Mouse (Mus musculus) CH12.LX (cell line): ENCODE measurements around the gene Inhbb. TPM values are rescaled to one million over a fixed set of nuclear protein-coding genes. Genes with fewer than 3 reads are reported as not detected.
A peak's percentile ranks its signal among the peaks of the same experiment; 100 is the strongest.

ENCODE experiments used
- DNase-seq: peaks from one replicate; pipeline ENCODE4 v3.0.0-alpha.2; 2013; ENCODE audit errors: extremely low read depth
- H3K27ac ChIP-seq: 2 replicates; pipeline ENCODE4 v1.5.1; 2012; ENCODE audit warnings: low read depth, mild to moderate bottlenecking, control low read depth, moderate library complexity; ENCODE audit not compliant: insufficient read depth
- H3K27me3 ChIP-seq: replicated peaks from 2 replicates; pipeline ENCODE3; 2012; ENCODE audit warnings: inconsistent platforms
- H3K36me3 ChIP-seq, 2 experiments: replicated peaks in 1 of 2; 2 replicates each; pipeline versions ENCODE3 to v1.6.1; 2012; ENCODE audit warnings: inconsistent platforms in 1 of 2, low read length in 1 of 2, mild to moderate bottlenecking in 1 of 2, mixed read lengths in 1 of 2, moderate library complexity in 1 of 2; ENCODE audit not compliant: control insufficient read depth in 1 of 2, insufficient read depth in 1 of 2
- H3K4me1 ChIP-seq, 2 experiments: 2 replicates each; pipeline ENCODE4 v1.6.1; 2012; ENCODE audit warnings: inconsistent platforms in 1 of 2, moderate library complexity in 1 of 2; ENCODE audit not compliant: insufficient read depth in 2 of 2, control insufficient read depth in 1 of 2
- H3K4me2 ChIP-seq: 2 replicates; pipeline ENCODE4 v1.6.1; 2012; ENCODE audit warnings: low read depth, mild to moderate bottlenecking, control low read depth; ENCODE audit not compliant: poor library complexity, insufficient read depth, severe bottlenecking
- H3K4me3 ChIP-seq, 3 experiments: fragments of 150-350 bp in 1 of 3; sonication (generic) in 1 of 3; replicated peaks in 1 of 3; 2 replicates each; pipeline versions ENCODE3 to v1.5.1; 2011 to 2012; ENCODE audit warnings: low read depth in 2 of 3, low read length in 2 of 3, mild to moderate bottlenecking in 2 of 3, moderate library complexity in 2 of 3, control low read depth in 1 of 3, improper control_type of control experiment in 1 of 3, inconsistent platforms in 1 of 3, mixed read lengths in 1 of 3; ENCODE audit not compliant: poor library complexity in 1 of 3
- H3K79me2 ChIP-seq: replicated peaks from 2 replicates; pipeline ENCODE4 v1.6.1; 2012; ENCODE audit warnings: mild to moderate bottlenecking, moderate library complexity; ENCODE audit not compliant: control insufficient read depth, poor library complexity, insufficient read depth, severe bottlenecking; ENCODE audit errors: extremely low read depth
- H3K9ac ChIP-seq: 2 replicates; pipeline ENCODE4 v1.6.1; 2012; ENCODE audit warnings: low read depth, mild to moderate bottlenecking, control low read depth, moderate library complexity; ENCODE audit not compliant: insufficient read depth
- H3K9me3 ChIP-seq: replicated peaks from 2 replicates; pipeline ENCODE3; 2012; ENCODE audit warnings: low read length, inconsistent platforms, mixed read lengths
- BHLHE40 ChIP-seq: IDR thresholded peaks from 2 replicates; pipeline ENCODE4 v1.6.1; 2011; ENCODE audit warnings: mild to moderate bottlenecking, low read depth, low read length, improper control_type of control experiment
- CHD2 ChIP-seq: IDR thresholded peaks from 2 replicates; pipeline ENCODE4 v1.6.1; 2011; ENCODE audit warnings: low read length, improper control_type of control experiment
- CTCF ChIP-seq, 2 experiments: IDR thresholded peaks in 1 of 2; conservative IDR thresholded peaks in 1 of 2; 2 replicates each; pipeline ENCODE4 v1.5.1; 2011 to 2012; ENCODE audit warnings: low read depth in 2 of 2, low read length in 2 of 2, improper control_type of control experiment in 1 of 2, inconsistent platforms in 1 of 2, mild to moderate bottlenecking in 1 of 2, moderate library complexity in 1 of 2
- EP300 ChIP-seq: IDR thresholded peaks from 2 replicates; pipeline ENCODE4 v1.6.1; 2011; ENCODE audit warnings: low read length, improper control_type of control experiment
- GABPA ChIP-seq: IDR thresholded peaks from 2 replicates; pipeline ENCODE4 v1.6.1; 2012; ENCODE audit warnings: low read depth, low read length, improper control_type of control experiment, inconsistent platforms; ENCODE audit not compliant: insufficient replicate concordance
- IRF4 ChIP-seq: IDR thresholded peaks from 2 replicates; pipeline ENCODE4 v1.6.1; 2014; ENCODE audit warnings: low read depth, mild to moderate bottlenecking, inconsistent platforms, low read length, improper control_type of control experiment
- JUND ChIP-seq: conservative IDR thresholded peaks from 2 replicates; pipeline ENCODE4 v1.6.1; 2011; ENCODE audit warnings: low read depth, low read length, improper control_type of control experiment
- MAX ChIP-seq: IDR thresholded peaks from 2 replicates; pipeline ENCODE4 v1.6.1; 2011; ENCODE audit warnings: low read length, improper control_type of control experiment
- MAZ ChIP-seq: IDR thresholded peaks from 2 replicates; pipeline ENCODE4 v1.6.1; 2012; ENCODE audit warnings: low read depth, mild to moderate bottlenecking, inconsistent platforms, low read length, improper control_type of control experiment, moderate library complexity
- MEF2A ChIP-seq: IDR thresholded peaks from 2 replicates; pipeline ENCODE4 v1.6.1; 2014; ENCODE audit warnings: low read depth, mild to moderate bottlenecking, inconsistent platforms, low read length, improper control_type of control experiment, borderline replicate concordance
- MXI1 ChIP-seq: IDR thresholded peaks from 2 replicates; pipeline ENCODE4 v1.6.1; 2011; ENCODE audit warnings: mild to moderate bottlenecking, low read depth, low read length, improper control_type of control experiment
- MYC ChIP-seq: IDR thresholded peaks from 2 replicates; pipeline ENCODE4 v1.6.1; 2011; ENCODE audit warnings: low read depth, mild to moderate bottlenecking, improper control_type of control experiment, low read length
- RAD21 ChIP-seq: IDR thresholded peaks from 2 replicates; pipeline ENCODE4 v1.6.1; 2011; ENCODE audit warnings: low read depth, mild to moderate bottlenecking, low read length, improper control_type of control experiment, moderate library complexity
- SIN3A ChIP-seq: IDR thresholded peaks from 2 replicates; pipeline ENCODE4 v1.6.1; 2012; ENCODE audit warnings: low read length, improper control_type of control experiment, inconsistent platforms
- TCF12 ChIP-seq: IDR thresholded peaks from 2 replicates; pipeline ENCODE4 v1.6.1; 2014; ENCODE audit warnings: low read depth, mild to moderate bottlenecking, inconsistent platforms, low read length, improper control_type of control experiment
- ZC3H11A ChIP-seq: IDR thresholded peaks from 2 replicates; pipeline ENCODE4 v1.6.1; 2012; ENCODE audit warnings: low read depth, mild to moderate bottlenecking, inconsistent platforms, low read length, improper control_type of control experiment
- ZNF384 ChIP-seq: IDR thresholded peaks from 2 replicates; pipeline ENCODE4 v1.6.1; 2012; ENCODE audit warnings: low read depth, low read length, improper control_type of control experiment, inconsistent platforms
- dilution Hi-C: fragments of 300-500 bp; cut with MboI; formaldehyde crosslinking; loops from 2 replicates; pipeline ENCODE4 v1.14.3; 2020; ENCODE audit warnings: low sequenced_read_pairs; ENCODE audit not compliant: extremely low pct_unique_long_range_greater_than_20kb, extremely low pct_ligation_motif_present
- in situ Hi-C: fragments of 300-500 bp; cut with MboI; formaldehyde crosslinking; loops from 3 replicates; pipeline ENCODE4 v1.14.3; 2019; ENCODE audit warnings: low sequenced_read_pairs, low pct_ligation_motif_present, low pct_unique_long_range_greater_than_20kb, mixed read lengths
- polyA plus RNA-seq: library from polyadenylated mRNA; unstranded; fragments of >175 nt; gene quantifications from 2 replicates; pipeline ENCODE4 v1.2.1, GENCODE M21; 2012; ENCODE audit warnings: low read depth; ENCODE audit not compliant: insufficient read length
- total RNA-seq, 2 experiments: library from RNA; depleted of rRNA; stranded (reverse); fragments of 300-350 nt in 1 of 2; fragments of >200 nt in 1 of 2; gene quantifications; 2 replicates each; pipeline ENCODE4 v1.2.3; 2012 to 2014

The Inhbb gene
- total and polyA plus RNA-seq, 3 experiments: not detected

DNA sequence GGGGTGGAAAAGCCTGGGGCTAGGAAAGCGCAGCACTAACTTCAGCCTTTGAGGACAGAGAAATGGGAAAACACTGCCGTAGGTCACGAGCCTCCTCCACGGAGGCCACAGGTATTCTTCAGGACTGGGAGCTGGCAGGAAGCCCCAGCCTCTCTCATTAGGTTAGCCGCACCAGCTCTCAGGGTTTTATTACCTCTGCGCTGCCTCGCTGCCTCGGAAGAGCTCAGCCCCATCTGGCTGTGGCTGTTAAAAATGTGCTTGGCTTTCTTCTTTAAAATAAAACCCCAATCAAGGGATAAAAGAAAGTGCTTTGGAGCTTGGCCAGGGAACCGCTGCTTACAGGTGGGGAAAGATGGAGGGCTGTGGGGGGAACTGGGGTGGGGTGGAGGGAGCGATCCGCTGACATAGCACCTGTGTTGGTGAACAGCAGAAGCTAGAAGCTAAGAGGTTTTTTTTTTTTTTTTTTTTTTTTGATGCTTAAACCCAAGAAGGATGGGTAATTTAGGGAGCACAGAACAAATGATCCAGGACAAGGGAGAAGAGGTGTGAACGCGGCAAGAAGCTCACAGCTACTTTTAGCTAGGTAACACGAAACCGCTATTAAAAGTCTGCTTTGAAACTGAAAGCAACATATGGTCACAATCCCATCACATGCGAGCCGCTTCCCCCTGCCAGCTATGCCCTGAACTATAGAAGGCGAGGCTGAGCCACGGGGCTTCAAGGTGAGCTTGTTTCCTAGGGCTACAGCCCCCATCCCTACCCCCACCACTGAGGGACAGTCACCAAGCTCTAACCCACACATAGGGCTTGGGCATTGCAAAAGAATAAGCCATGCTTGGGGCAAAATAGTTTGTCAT, 34.9 kb upstream of the Inhbb start:
- H3K9me3 ChIP-seq: no peaks in the 10 kb centered on the region
- DNase-seq: peak; percentile 33
- 0 out of 2 replicates have a peak, but pooled peaks have one; percentile 52 for TF ChIP-seq TCF12
- TF ChIP-seq MAX: peak; percentile 59
- TF ChIP-seq EP300: peak; percentile 62
- TF ChIP-seq BHLHE40: peak; percentile 87
- TF ChIP-seq MXI1: peak; percentile 62
- no peak for TF ChIP-seq JUND
- peak; percentile 14; the same call in 1 of the 2 replicates for TF ChIP-seq MAZ
- peak; percentile 41; the same call in 1 of the 2 replicates for TF ChIP-seq SIN3A
- TF ChIP-seq ZNF384: peak; percentile 63
- TF ChIP-seq CHD2: 0 out of 2 replicates have a peak, but pooled peaks have one; percentile 35
- peak; percentile 36; the same call in 1 of the 2 replicates for TF ChIP-seq MEF2A
- no peak for TF ChIP-seq RAD21
- 0 out of 2 replicates have a peak, but pooled peaks have one; percentile 58 for TF ChIP-seq MYC
- TF ChIP-seq ZC3H11A: no peak
- TF ChIP-seq IRF4: peak; percentile 54
- no peaks in the 10 kb centered on the region for H3K27me3 ChIP-seq
- H3K79me2 ChIP-seq: no peaks in the 10 kb centered on the region; the same call in 1 of the 2 replicates
- in situ Hi-C loops: no loop called here
- H3K4me1 ChIP-seq: peaks cover 2 to 15% of the 10 kb centered on the region in 2 experiments; a peak in 2 of 4 replicates
- H3K9ac ChIP-seq: no peak overlapping the region
- no peak overlapping the region for H3K27ac ChIP-seq
- dilution Hi-C loops: no loop called here
- peak overlapping the region in 1 of 3 experiments; percentile 19 for H3K4me3 ChIP-seq
- H3K4me2 ChIP-seq: peak overlapping the region; percentile 87
- no peaks in the 10 kb centered on the region for H3K36me3 ChIP-seq

- Histone ChIP-seq H3K27ac (no peak overlapping the region), H3K4me3 (no peak overlapping the region), H3K9ac (no peak overlapping the region), H3K36me3 (no peaks in the 10 kb centered on the region), H3K79me2 (no peaks in the 10 kb centered on the region; the same call in 1 of the 2 replicates), H3K9me3 (no peaks in the 10 kb centered on the region), H3K4me2 (no peak overlapping the region), H3K4me1 (peaks cover 2 to 15% of the 10 kb centered on the region in 2 experiments; a peak in 2 of 4 replicates), H3K27me3 (no peaks in the 10 kb centered on the region)
- TF ChIP-seq MAZ: no peak
- no peak for TF ChIP-seq ZNF384
- no peak for TF ChIP-seq GABPA
- TF ChIP-seq JUND: no peak
- no peak for TF ChIP-seq CTCF (conservative IDR thresholded peaks at IDR 0.05 in 1 of 2, IDR thresholded peaks at IDR 0.05 in 1 of 2; ENCODE audit: low read depth in 2 of 2, low read length in 2 of 2)
- dilution Hi-C loops: no loop called here
- DNase-seq: no peak
- in situ Hi-C loops: no loop called here
These were observed 31.7 kb upstream of the Inhbb start for GRCm38 (mm10) chr1:119453731-119454130.
